In the genomic region with DNA sequence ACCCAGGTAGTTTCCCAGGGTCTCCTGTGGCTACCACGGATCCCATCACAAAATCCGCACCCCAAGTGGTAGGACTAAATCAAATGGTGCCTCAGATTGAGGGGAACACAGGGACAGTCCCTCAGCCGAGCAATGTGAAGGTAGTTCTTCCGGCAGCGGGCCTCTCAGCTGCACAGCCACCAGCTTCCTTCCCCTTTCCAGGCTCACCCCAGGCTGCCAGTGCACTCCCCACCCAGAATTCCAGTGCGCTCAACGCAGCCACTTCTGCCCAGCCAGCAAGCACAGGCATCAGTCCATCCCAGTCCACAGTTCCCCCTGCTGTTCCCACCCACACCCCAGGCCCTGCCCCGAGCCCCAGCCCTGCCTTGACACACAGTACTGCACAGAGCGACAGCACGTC, we compare ENCODE assay signal across 13 mouse cellular contexts. TPM values are rescaled to one million over a fixed set of nuclear protein-coding genes. Genes with fewer than 3 reads are reported as not detected.
A peak's percentile ranks its signal among the peaks of the same experiment; 100 is the strongest.
DNase-seq lines count a peak whose midpoint lies in the region; ATAC-seq and TF ChIP-seq lines count a peak whose summit lies in the region.
"Had no signal": no experiment of that assay in that cellular context is flagged by ENCODE, and none has a peak within 500 bp of the region (broad histone marks: within the 10 kb centered on the region; RNA-seq: fewer than 3 reads in every experiment).

No protein-coding gene starts in this region.

- H3K9ac ChIP-seq in heart, embryonic 11.5 days (ENCODE audit: low read depth, low read length): no peak overlapping the region
- H3K9ac ChIP-seq in liver, postnatal 0 days (replicated peaks): no peak overlapping the region
- H3K9ac ChIP-seq: heart, embryonic 15.5 days; limb, embryonic 12.5 days had no signal

- H3K4me2 ChIP-seq in heart, embryonic 11.5 days: no peak overlapping the region
- 0 out of 2 replicates have a peak overlapping the region, but pooled peaks have one; percentile 18 for H3K4me2 ChIP-seq in liver, postnatal 0 days (ENCODE audit: low read depth, low read length)
- H3K4me2 ChIP-seq: heart, embryonic 15.5 days; limb, embryonic 12.5 days had no signal

- ATAC-seq in heart, embryonic 11.5 days (replicated peaks; ENCODE audit: insufficient number of reproducible peaks, low FRiP score, low TSS enrichment): no peak
- 0 out of 2 replicates have a peak, but pooled peaks have one; percentile 14 for ATAC-seq in liver, postnatal 0 days
- ATAC-seq: forebrain, embryonic 14.5 days had no signal

- TF ChIP-seq CTCF in liver, postnatal 0 days (IDR thresholded peaks at IDR 0.05; ENCODE audit: low read depth): no peak

- DNase-seq in heart, adult 11 months: peak; percentile 96
- DNase-seq in lung, postnatal 4 days: peak; percentile 16 to 28
- DNase-seq in lung, postnatal 14 days: no peak
- DNase-seq in liver, postnatal 0 days: no peak
- no peak for DNase-seq in thymus, postnatal 4 days
- no peak for DNase-seq in left cerebral cortex, adult 9 months (ENCODE audit: low spot score in 2 of 2)
- DNase-seq: gastrocnemius, postnatal 25 days; kidney, postnatal 25 days; thymus, adult 2 months had no signal

- H3K4me1 ChIP-seq in heart, embryonic 11.5 days (ENCODE audit: control insufficient read depth, insufficient read depth, low read length): peaks cover 1% of the 10 kb centered on the region; the same call in 1 of the 2 replicates
- peaks cover 21% of the 10 kb centered on the region for H3K4me1 ChIP-seq in liver, postnatal 0 days (ENCODE audit: insufficient read depth)
- H3K4me1 ChIP-seq: heart, embryonic 15.5 days; limb, embryonic 12.5 days had no signal

- H3K4me3 ChIP-seq in heart, embryonic 11.5 days (ENCODE audit: low read depth, low read length): no peak overlapping the region
- H3K4me3 ChIP-seq in liver, postnatal 0 days (ENCODE audit: low read depth, low read length): no peak overlapping the region
- H3K4me3 ChIP-seq: heart, embryonic 15.5 days; limb, embryonic 12.5 days had no signal

- WGBS in heart, embryonic 11.5 days (ENCODE audit: insufficient replicate concordance): 84% methylated on average over 10 of the region's 10 CpGs
- 60% methylated on average over 10 of the region's 10 CpGs for WGBS in liver, postnatal 0 days (ENCODE audit: insufficient replicate concordance)

- TF ChIP-seq EP300 in liver, postnatal 0 days (IDR thresholded peaks at IDR 0.05; ENCODE audit: low read depth): no peak

- H3K27ac ChIP-seq in heart, embryonic 11.5 days (ENCODE audit: low read depth, low read length): no peak overlapping the region
- no peak overlapping the region for H3K27ac ChIP-seq in liver, postnatal 0 days (ENCODE audit: low read depth)
- H3K27ac ChIP-seq: heart, embryonic 15.5 days; limb, embryonic 12.5 days had no signal

- no peaks in the 10 kb centered on the region for H3K27me3 ChIP-seq in heart, embryonic 11.5 days (ENCODE audit: control insufficient read depth, insufficient read depth, low read length)
- H3K27me3 ChIP-seq in liver, postnatal 0 days (ENCODE audit: insufficient read depth, low read length): no peaks in the 10 kb centered on the region
- H3K27me3 ChIP-seq: heart, embryonic 15.5 days; limb, embryonic 12.5 days had no signal

- peaks cover 16% of the 10 kb centered on the region for H3K36me3 ChIP-seq in heart, embryonic 11.5 days (ENCODE audit: control insufficient read depth, insufficient read depth, low read length)
- peaks cover 63% of the 10 kb centered on the region for H3K36me3 ChIP-seq in liver, postnatal 0 days (replicated peaks; ENCODE audit: insufficient read depth, low read length)

- no peaks in the 10 kb centered on the region for H3K9me3 ChIP-seq in heart, embryonic 11.5 days (replicated peaks; ENCODE audit: control insufficient read depth, low read length)
- H3K9me3 ChIP-seq in liver, postnatal 0 days (ENCODE audit: low read length): no peaks in the 10 kb centered on the region
- H3K9me3 ChIP-seq: heart, embryonic 15.5 days; limb, embryonic 12.5 days had no signal

RNA-seq across cellular contexts. Expression of a gene that starts 40.1 kb away (rescaled TPM):
- polyA plus RNA-seq in heart, embryonic 11.5 days (2014; fragmentation: Nextera tagmentation; extraction: Ambion mirVana): 2.4 and 2.7 TPM in 2 replicates
- polyA plus RNA-seq in liver, postnatal 0 days (2015; fragmentation: Nextera tagmentation; extraction: Ambion mirVana): 1.4 and 1.6 TPM in 2 replicates

Comparison
In these comparisons a context has a peak if more than half of its experiments do, and no peak if none do; other contexts are left out.
1. DNase-seq: peak in heart, adult 11 months (single experiment) and lung, postnatal 4 days (2 of 2); none in lung, postnatal 14 days (single experiment), liver, postnatal 0 days (single experiment), thymus, postnatal 4 days (single experiment) and left cerebral cortex, adult 9 months (0 of 2).